Mouse (Mus musculus) midbrain, embryonic 15.5 days (tissue): ENCODE results near the gene Snap23. TPM values are rescaled to one million over a fixed set of nuclear protein-coding genes. Genes with fewer than 3 reads are reported as not detected.
"Not testable (repeated sequence)": the region's sequence is repeated elsewhere in the genome, so short reads cannot be mapped to it uniquely, and the experiment has no call there.

ENCODE experiments used
- ATAC-seq: fragments of 200-750 bp; cut with Nextera tagmentation; replicated peaks from 2 replicates; pipeline ENCODE4 v1.8.0; 2017; ENCODE audit warnings: moderate TSS enrichment
- H3K27ac ChIP-seq: fragments of 300-500 bp; sonication (generic); 2 replicates; pipeline ENCODE4 v1.5.1; 2015; ENCODE audit warnings: mild to moderate bottlenecking, inconsistent platforms
- H3K27me3 ChIP-seq: fragments of 300-500 bp; sonication (generic); replicated peaks from 2 replicates; pipeline ENCODE4 v1.6.1; 2015; ENCODE audit warnings: inconsistent platforms
- H3K36me3 ChIP-seq: fragments of 300-500 bp; sonication (generic); replicated peaks from 2 replicates; pipeline ENCODE4 v1.6.1; 2015; ENCODE audit warnings: inconsistent platforms
- H3K4me1 ChIP-seq: fragments of 300-500 bp; sonication (generic); 2 replicates; pipeline ENCODE4 v1.6.1; 2015; ENCODE audit warnings: inconsistent platforms
- H3K4me2 ChIP-seq: fragments of 300-500 bp; sonication (generic); 2 replicates; pipeline ENCODE4 v1.6.1; 2015; ENCODE audit warnings: inconsistent platforms, mild to moderate bottlenecking, moderate library complexity
- H3K4me3 ChIP-seq: fragments of 300-500 bp; sonication (generic); 2 replicates; pipeline ENCODE4 v1.5.1; 2015; ENCODE audit warnings: mild to moderate bottlenecking, inconsistent platforms
- H3K9ac ChIP-seq: fragments of 300-500 bp; sonication (generic); 2 replicates; pipeline ENCODE4 v1.6.1; 2015; ENCODE audit warnings: mild to moderate bottlenecking, inconsistent platforms
- H3K9me3 ChIP-seq: fragments of 300-500 bp; sonication (generic); 2 replicates; pipeline ENCODE4 v1.6.1; 2016; ENCODE audit warnings: inconsistent platforms
- WGBS: fragments of 180-500 bp; shearing (Covaris S2); methylation state at CpG from one replicate; pipeline ENCODE4 v1.1.7; 2015; ENCODE audit warnings: mixed read lengths; 5-methylcytosine and 5-hydroxymethylcytosine counted together
- polyA plus RNA-seq: library from polyadenylated mRNA; unstranded; fragments of >200 nt; fragmentation: Nextera tagmentation; extraction: Ambion mirVana; gene quantifications from 2 replicates; pipeline ENCODE4 v1.2.1, GENCODE M21; 2015

The Snap23 gene
- polyA plus RNA-seq, 1 experiment from 2014 or later, result 15.2 TPM

DNA sequence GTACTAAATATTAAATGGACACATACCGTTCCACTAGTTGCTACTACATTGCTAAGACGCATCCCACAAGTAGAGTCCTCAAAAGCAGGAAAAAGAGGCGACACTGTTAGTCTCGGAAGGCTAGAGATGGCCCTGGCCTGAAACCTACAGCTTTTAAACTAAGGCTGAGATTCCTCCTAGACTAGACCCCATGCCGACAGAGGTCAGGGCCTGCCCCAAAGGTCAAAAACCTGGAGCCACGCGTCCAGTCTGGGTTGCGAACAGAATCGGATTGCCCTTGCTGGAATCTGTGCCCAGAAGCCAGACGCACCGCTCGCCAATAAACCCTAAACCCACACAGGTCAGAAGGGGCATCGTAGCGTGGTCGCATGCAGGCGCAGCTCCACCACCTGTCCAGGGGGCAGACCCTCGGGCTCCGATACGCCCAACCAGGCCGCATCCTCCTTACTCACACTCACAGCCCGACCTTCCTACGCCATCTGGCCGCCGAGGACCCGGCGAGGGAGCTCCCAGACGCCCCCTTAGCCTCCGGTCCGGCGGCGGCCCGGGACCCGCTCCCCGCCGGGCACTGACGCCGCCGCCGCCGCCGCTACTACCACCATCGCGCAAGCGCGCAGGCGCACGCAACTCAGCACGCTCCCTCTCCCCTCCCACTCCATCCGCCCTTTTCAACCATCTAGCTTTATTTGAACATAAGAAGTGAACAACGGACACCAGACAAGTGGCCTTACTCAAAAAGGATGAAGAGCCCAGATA is 4.1 kb upstream of the Snap23 start, which contains the start of gene Zfp106:
TSS of gene Zfp106 (minus strand) at position 609 of the 756 bp plus-strand sequence.
- peak within 1 kb of the TSS; percentile 83 for H3K27ac ChIP-seq
- no peaks in the 10 kb centered on the region for H3K27me3 ChIP-seq
- H3K36me3 ChIP-seq, result no peaks in the 10 kb centered on the region
- no peaks in the 10 kb centered on the region for H3K9me3 ChIP-seq
- peak within 1 kb of the TSS; percentile 95 for H3K4me3 ChIP-seq
- H3K4me2 ChIP-seq, result peak within 1 kb of the TSS; percentile 73
- H3K9ac ChIP-seq, result peak within 1 kb of the TSS; percentile 99
- H3K4me1 ChIP-seq, result peaks cover 23% of the 10 kb centered on the region
- under 1% methylated on average over 50 of the region's 50 CpGs for WGBS
- ATAC-seq, result peak; percentile 92

- H3K4me3 ChIP-seq, H3K27me3 ChIP-seq, H3K36me3 ChIP-seq, ATAC-seq, H3K9me3 ChIP-seq, H3K27ac ChIP-seq, H3K9ac ChIP-seq, H3K4me2 ChIP-seq: not testable (repeated sequence)
- H3K4me1 ChIP-seq, result peaks cover 30% of the 10 kb centered on the region
- 90% methylated on average over 4 of the region's 4 CpGs for WGBS
These were observed 2.8 kb upstream of the Snap23 start for GRCm38 (mm10) chr2:120564548-120565188.

- no peak overlapping the region for H3K9ac ChIP-seq
- ATAC-seq, result no peak
- H3K4me2 ChIP-seq, result no peak overlapping the region
- H3K9me3 ChIP-seq, result no peaks in the 10 kb centered on the region
- H3K27me3 ChIP-seq, result no peaks in the 10 kb centered on the region
- no peak overlapping the region for H3K27ac ChIP-seq
- H3K36me3 ChIP-seq, result no peaks in the 10 kb centered on the region
- 92% methylated on average over 2 of the region's 2 CpGs for WGBS
- no peak overlapping the region for H3K4me3 ChIP-seq
- peaks cover 30% of the 10 kb centered on the region for H3K4me1 ChIP-seq
These were observed 2.1 kb upstream of the Snap23 start for GRCm38 (mm10) chr2:120565363-120565762.

- H3K27me3 ChIP-seq, result no peaks in the 10 kb centered on the region
- 0 out of 2 replicates have a peak, but pooled peaks cover 4% of the 10 kb centered on the region for H3K36me3 ChIP-seq
- WGBS, result under 1% methylated on average over 22 of the region's 22 CpGs
- H3K4me1 ChIP-seq, result peaks cover 18% of the 10 kb centered on the region
- peak; percentile 57 for ATAC-seq
- H3K4me3 ChIP-seq, result peak overlapping the region; percentile 76
- no peaks in the 10 kb centered on the region for H3K9me3 ChIP-seq
- peak overlapping the region; percentile 70 for H3K9ac ChIP-seq
- H3K27ac ChIP-seq, result peak overlapping the region; percentile 75
- peak overlapping the region; percentile 80 for H3K4me2 ChIP-seq
These were observed 388 bp downstream of the Snap23 start for GRCm38 (mm10) chr2:120567798-120568320.

DNA sequence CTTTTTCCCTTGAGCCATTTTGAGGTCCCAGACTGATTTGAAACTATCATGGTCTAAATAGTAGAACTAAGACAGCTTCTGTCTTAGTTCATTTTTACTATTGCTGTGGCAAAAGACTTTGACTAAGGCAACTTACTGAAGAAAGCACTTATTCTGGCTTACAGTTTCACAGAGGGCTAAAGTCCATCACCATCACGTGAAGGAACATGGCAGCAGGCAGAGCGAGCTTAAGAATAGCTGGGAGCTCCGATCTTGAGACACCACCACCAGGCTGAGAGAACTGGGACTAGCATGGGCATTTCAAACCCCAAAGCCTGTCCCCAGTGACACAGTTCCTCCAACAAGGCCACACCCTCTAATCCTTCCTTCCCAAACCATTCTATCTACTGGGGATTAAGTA is 3.6 kb downstream of the Snap23 start:
- H3K9me3 ChIP-seq, result no peaks in the 10 kb centered on the region
- 93% methylated on average over 3 of the region's 3 CpGs for WGBS
- H3K27ac ChIP-seq, result no peak overlapping the region
- 0 out of 2 replicates have a peak, but pooled peaks cover 4% of the 10 kb centered on the region for H3K36me3 ChIP-seq
- ATAC-seq, result no peak
- no peaks in the 10 kb centered on the region for H3K27me3 ChIP-seq
- no peak overlapping the region for H3K4me2 ChIP-seq
- H3K4me3 ChIP-seq, result no peak overlapping the region
- H3K9ac ChIP-seq, result no peak overlapping the region
- peaks cover 16% of the 10 kb centered on the region for H3K4me1 ChIP-seq

- not testable (repeated sequence) for ATAC-seq, H3K36me3 ChIP-seq, H3K9me3 ChIP-seq, H3K27ac ChIP-seq, H3K4me2 ChIP-seq, H3K4me3 ChIP-seq, H3K9ac ChIP-seq, H3K27me3 ChIP-seq
- over 99% methylated on average over 3 of the region's 3 CpGs for WGBS
- H3K4me1 ChIP-seq, result peaks cover 11% of the 10 kb centered on the region
These were observed 4.7 kb downstream of the Snap23 start for GRCm38 (mm10) chr2:120572161-120572560.

DNA sequence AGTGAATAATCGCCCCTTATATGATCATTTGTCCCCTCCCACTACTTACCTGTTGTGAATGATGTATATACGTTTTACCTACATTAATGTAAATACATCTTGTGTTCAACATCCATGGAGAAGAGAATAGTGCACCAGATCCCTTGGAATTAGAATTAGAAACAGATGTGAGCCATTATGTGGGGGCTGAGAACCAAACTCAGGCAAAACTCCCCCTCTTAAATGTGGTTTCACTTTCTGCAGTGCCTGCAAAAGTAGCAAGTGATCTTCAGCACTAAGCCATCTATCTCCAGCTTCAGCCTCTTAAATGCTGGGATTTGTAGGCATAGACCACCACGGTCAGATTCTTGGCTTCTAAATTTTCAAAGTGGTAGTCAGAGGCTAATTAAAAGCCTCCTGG is 7.7 kb downstream of the Snap23 start:
- WGBS, result 93% methylated on average over 3 of the region's 3 CpGs
- H3K4me3 ChIP-seq, result no peak overlapping the region
- ATAC-seq, result no peak

DNA sequence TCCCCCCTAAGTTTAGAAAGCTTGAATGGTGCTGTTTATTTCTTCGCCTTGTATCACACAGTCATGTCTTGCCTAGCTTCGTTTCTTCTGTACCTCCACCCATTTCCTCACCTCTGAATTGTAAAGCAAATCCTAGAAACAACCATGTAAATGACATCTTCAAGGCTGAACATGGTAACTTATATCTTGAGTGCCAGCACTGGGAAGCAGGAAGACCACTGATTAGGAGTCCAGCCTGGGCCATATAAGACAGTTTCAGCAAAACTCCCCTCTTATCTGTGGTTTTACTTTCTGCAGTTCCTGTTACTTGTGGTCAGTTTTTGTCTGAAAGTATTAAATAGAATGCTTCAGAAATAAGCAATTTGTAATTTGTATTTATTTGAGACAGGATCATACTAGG is 8.5 kb downstream of the Snap23 start:
- Histone ChIP-seq H3K9me3 (no peaks in the 10 kb centered on the region), H3K27me3 (no peaks in the 10 kb centered on the region), H3K9ac (no peak overlapping the region), H3K4me3 (no peak overlapping the region), H3K4me2 (no peak overlapping the region), H3K4me1 (no peaks in the 10 kb centered on the region), H3K36me3 (0 out of 2 replicates have a peak, but pooled peaks cover 4% of the 10 kb centered on the region), H3K27ac (no peak overlapping the region)
- no peak for ATAC-seq
- 92% methylated on average over 2 of the region's 2 CpGs for WGBS

More for the DNA sequence above, 7.7 kb downstream of the Snap23 start:
- no peaks in the 10 kb centered on the region for H3K4me1 ChIP-seq
- H3K27ac ChIP-seq, result no peak overlapping the region
- no peak overlapping the region for H3K9ac ChIP-seq
- 0 out of 2 replicates have a peak, but pooled peaks cover 4% of the 10 kb centered on the region for H3K36me3 ChIP-seq
- H3K4me2 ChIP-seq, result no peak overlapping the region
- H3K27me3 ChIP-seq, result no peaks in the 10 kb centered on the region
- no peaks in the 10 kb centered on the region for H3K9me3 ChIP-seq

DNA sequence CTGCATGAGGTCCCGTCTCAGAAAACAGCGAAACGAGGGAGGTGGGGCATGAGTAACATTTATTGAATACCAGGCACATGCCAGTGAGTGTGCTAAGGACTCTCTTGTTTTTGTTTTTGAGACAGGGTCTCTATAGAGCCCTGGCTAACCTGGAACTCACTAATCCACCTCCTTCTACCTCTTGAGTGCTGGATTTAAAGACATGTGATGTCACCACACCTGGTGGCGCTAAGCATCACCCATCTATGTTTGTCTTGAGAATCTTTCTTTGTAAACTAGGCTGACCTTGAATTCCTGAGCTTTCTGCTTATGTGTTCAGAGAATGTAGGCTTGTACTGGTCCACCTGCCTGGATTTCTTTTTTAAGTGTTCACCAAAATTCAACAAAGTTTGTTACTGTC is 10.3 kb downstream of the Snap23 start:
- H3K4me3 ChIP-seq, result no peak overlapping the region
- 85% methylated on average over 4 of the region's 4 CpGs for WGBS

DNA sequence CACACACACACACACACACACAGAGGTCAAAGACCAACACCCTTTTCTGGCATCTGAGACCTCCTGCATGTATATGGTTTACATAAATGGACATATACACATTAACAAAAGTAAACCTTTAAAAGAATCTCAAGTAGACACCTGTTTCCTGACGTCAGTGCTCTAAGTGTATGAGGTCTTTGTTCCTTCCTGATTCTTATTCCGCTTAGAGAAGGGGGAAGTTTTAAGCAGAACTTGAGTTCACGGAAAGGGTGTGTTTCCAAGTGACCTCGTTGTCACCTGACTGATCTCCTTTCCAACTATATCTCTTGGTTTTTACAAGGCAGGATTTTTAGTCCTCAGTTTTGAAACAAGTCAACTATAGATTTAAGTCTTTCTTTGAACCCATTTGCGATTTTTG is 10.8 kb downstream of the Snap23 start:
- Histone ChIP-seq H3K9ac (no peak overlapping the region), H3K9me3 (no peaks in the 10 kb centered on the region), H3K36me3 (no peaks in the 10 kb centered on the region), H3K27ac (no peak overlapping the region), H3K27me3 (no peaks in the 10 kb centered on the region), H3K4me3 (no peak overlapping the region), H3K4me2 (no peak overlapping the region), H3K4me1 (no peaks in the 10 kb centered on the region)
- 79% methylated on average over 5 of the region's 5 CpGs for WGBS
- ATAC-seq, result no peak

More for the DNA sequence above, 10.3 kb downstream of the Snap23 start:
- no peaks in the 10 kb centered on the region for H3K27me3 ChIP-seq
- no peaks in the 10 kb centered on the region for H3K9me3 ChIP-seq
- H3K9ac ChIP-seq, result no peak overlapping the region
- ATAC-seq, result no peak
- no peaks in the 10 kb centered on the region for H3K36me3 ChIP-seq
- no peak overlapping the region for H3K4me2 ChIP-seq
- H3K4me1 ChIP-seq, result no peaks in the 10 kb centered on the region
- no peak overlapping the region for H3K27ac ChIP-seq

DNA sequence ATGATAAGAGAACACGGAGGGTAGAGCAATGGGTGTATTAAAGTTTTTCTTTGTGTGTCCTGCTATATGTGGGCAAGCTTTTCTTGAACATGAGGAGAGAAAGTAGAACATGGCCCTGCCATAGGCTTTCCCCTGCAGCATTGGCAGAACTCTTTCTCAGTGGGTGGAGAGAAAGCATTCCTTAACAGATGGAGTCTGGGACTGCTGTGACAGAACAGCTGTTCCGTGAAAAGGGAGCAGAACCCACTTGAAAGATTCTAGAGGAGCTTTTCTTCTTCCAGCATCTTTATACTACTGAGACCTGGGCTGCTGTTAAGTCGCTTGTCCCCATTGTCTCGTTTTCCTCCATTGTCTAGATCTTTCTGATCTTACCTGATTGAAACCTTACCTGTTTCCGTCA is 22.3 kb downstream of the Snap23 start:
- Histone ChIP-seq H3K36me3 (peaks cover 10% of the 10 kb centered on the region), H3K4me1 (no peaks in the 10 kb centered on the region), H3K9me3 (no peaks in the 10 kb centered on the region), H3K9ac (no peak overlapping the region), H3K4me3 (no peak overlapping the region), H3K4me2 (no peak overlapping the region), H3K27ac (no peak overlapping the region), H3K27me3 (no peaks in the 10 kb centered on the region)
- no peak for ATAC-seq
- 87% methylated on average over 5 of the region's 5 CpGs for WGBS

GRCm38 (mm10) chr2:120592227-120592626 is 24.8 kb downstream of the Snap23 start:
- 94% methylated on average over 1 of the region's 1 CpGs for WGBS
- H3K9ac ChIP-seq, result no peak overlapping the region
- H3K4me3 ChIP-seq, result no peak overlapping the region
- no peaks in the 10 kb centered on the region for H3K4me1 ChIP-seq
- ATAC-seq, result no peak
- no peaks in the 10 kb centered on the region for H3K27me3 ChIP-seq
- no peak overlapping the region for H3K27ac ChIP-seq
- H3K36me3 ChIP-seq, result peaks cover 25% of the 10 kb centered on the region
- H3K9me3 ChIP-seq, result no peaks in the 10 kb centered on the region
- no peak overlapping the region for H3K4me2 ChIP-seq
